Mouse (Mus musculus) central nervous system, embryonic 18 days (tissue): Measurements from ENCODE around the gene Add2. TPM values are rescaled to one million over a fixed set of nuclear protein-coding genes. Genes with fewer than 3 reads are reported as not detected.

ENCODE experiments used
- polyA plus RNA-seq: library from polyadenylated mRNA; depleted of rRNA; stranded (reverse); fragments of >200 nt; gene quantifications from 2 replicates; pipeline ENCODE4 v1.2.3, GENCODE M21; 2012; rRNA removed

Add2 gene
- 187 and 210 TPM in 2 replicates for polyA plus RNA-seq

DNA sequence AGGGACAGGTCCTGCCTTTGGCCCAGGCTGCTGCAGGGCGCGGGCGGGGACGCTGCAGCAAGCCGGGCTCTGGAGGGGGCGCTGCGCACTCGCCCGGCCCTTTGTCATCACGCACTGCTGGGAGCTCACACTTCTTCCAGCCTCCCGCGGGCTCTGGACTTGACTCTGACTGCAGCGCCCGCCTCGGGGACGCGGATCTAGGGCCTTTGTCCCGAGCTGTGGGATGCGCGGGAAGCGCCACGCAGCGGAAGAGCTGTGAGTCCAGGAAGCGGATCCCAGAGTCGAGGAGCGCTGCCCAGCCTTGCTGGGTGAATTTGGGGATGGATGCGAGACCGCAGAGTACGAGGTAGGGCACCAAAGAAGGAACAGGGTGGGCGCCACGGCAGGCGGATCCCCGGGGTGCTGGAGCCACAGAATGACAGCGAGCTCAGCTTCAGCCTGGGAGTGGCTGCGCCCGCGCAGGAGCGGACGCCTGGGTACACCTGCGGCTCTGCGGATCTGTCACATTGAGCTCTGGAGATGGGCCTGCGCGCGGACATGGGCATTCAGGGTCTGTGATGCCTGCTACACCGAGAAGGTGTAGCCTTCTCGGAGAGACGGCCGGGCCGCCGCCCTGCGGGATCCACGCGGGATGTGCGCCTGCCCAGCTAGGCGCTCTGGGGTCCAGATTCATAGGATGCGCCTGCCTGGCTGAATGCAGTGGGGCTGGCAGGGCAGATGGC is at the start of gene Add2:
Gene Add2 (plus strand): TSS at position 81 of the 722 bp plus-strand sequence.

DNA sequence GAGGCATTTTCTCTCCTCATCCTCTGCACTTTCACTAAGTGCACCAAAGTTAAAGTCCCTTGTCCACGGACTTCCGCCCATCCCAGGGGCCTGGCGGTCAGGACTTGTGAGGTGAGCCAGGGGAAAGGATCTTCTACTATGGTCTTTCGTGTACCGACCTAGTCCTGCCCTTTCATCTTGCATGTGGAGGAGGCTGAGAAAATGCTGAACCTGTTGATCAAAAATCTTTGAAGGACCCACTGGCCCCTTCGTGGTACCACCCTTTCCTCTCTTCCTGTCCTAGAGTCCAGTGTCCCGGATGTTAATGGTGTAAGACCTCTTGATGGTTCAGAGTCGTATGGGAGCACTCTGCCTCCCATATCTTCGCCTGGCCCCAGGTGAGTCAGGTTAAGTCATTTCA is 12.6 kb upstream of the Add2 start, which contains the start of gene Figla:
Gene Figla (plus strand): TSS at position 301 of the 400 bp plus-strand sequence.

Other genes with a start within 250 kb of the Add2 start
- gene Nat8f6, start 207.7 kb upstream of the Add2 start, polyA plus RNA-seq, result 0.04 and 0.06 TPM in 2 replicates
- gene Nat8f5, start 207.7 kb upstream of the Add2 start, polyA plus RNA-seq, result 0.16 and 0.24 TPM in 2 replicates
- gene Nat8, start 196.6 kb upstream of the Add2 start, polyA plus RNA-seq, result 0.13 and 0.18 TPM in 2 replicates
- 0.05 and 0.06 TPM in 2 replicates for gene Nat8f2, start 159.5 kb upstream of the Add2 start, polyA plus RNA-seq
- 4.4 TPM in 2 replicates for gene Nat8f4, start 123.8 kb upstream of the Add2 start, polyA plus RNA-seq
- gene Tprkb, start 116.8 kb upstream of the Add2 start, polyA plus RNA-seq, result 50.4 and 53.6 TPM in 2 replicates
- gene Nat8f1, start 113.0 kb upstream of the Add2 start, polyA plus RNA-seq, result 15.6 and 18.2 TPM in 2 replicates
- 164 and 182 TPM in 2 replicates for gene Dusp11, start 67.0 kb upstream of the Add2 start, polyA plus RNA-seq
- gene Figla, start 12.5 kb upstream of the Add2 start, polyA plus RNA-seq, result not detected in 2 replicates
- gene Tgfa, start 166.5 kb downstream of the Add2 start, polyA plus RNA-seq, result 17.9 and 23.3 TPM in 2 replicates